Mouse (Mus musculus) thymus, adult 2 months (tissue): ENCODE results near the gene Nr1h4.

Experiments
- CTCF ChIP-seq: fragments of 200-500 bp; IDR thresholded peaks from 2 replicates; pipeline ENCODE4 v1.5.1; 2012; ENCODE audit warnings: mild to moderate bottlenecking, control low read depth, low read length, moderate library complexity, borderline replicate concordance; ENCODE audit not compliant: control insufficient read depth, poor library complexity, insufficient read depth; ENCODE audit errors: extremely low read depth
- POLR2A ChIP-seq: fragments of 200-500 bp; IDR thresholded peaks from 2 replicates; pipeline ENCODE4 v1.6.1; 2012; ENCODE audit warnings: mild to moderate bottlenecking, low read length, control low read depth, moderate library complexity; ENCODE audit not compliant: control insufficient read depth, poor library complexity, insufficient read depth; ENCODE audit errors: extremely low read depth

GRCm38 (mm10) chr10:89422504-89423158, 110.8 kb downstream of the Nr1h4 start:
- no peak for TF ChIP-seq POLR2A
- TF ChIP-seq CTCF: no peak
